Mouse (Mus musculus) bone marrow macrophage, adult 2 months (primary cell): ENCODE measurements around the gene Tstd2. TPM values are rescaled to one million over a fixed set of nuclear protein-coding genes. Genes with fewer than 3 reads are reported as not detected.

Experiments used
- H3K27ac ChIP-seq: 2 replicates; pipeline ENCODE4 v1.5.1; 2012; ENCODE audit warnings: low read depth, low read length; ENCODE audit not compliant: insufficient read depth
- H3K4me1 ChIP-seq: 2 replicates; pipeline ENCODE4 v1.6.1; 2012; ENCODE audit warnings: low read length; ENCODE audit not compliant: control insufficient read depth, insufficient read depth
- H3K4me3 ChIP-seq: 2 replicates; pipeline ENCODE4 v1.5.1; 2012; ENCODE audit warnings: mild to moderate bottlenecking, low read length, moderate library complexity; ENCODE audit not compliant: insufficient read depth
- CTCF ChIP-seq: IDR thresholded peaks from 2 replicates; pipeline ENCODE4 v1.5.1; 2012; ENCODE audit warnings: low read depth, mild to moderate bottlenecking, low read length, moderate library complexity
- POLR2A ChIP-seq: IDR thresholded peaks from 2 replicates; pipeline ENCODE4 v1.6.1; 2012; ENCODE audit warnings: mild to moderate bottlenecking, low read depth, low read length, borderline replicate concordance
- polyA plus RNA-seq: library from polyadenylated mRNA; stranded (reverse); fragments of >200 nt; gene quantifications from 2 replicates; pipeline ENCODE4 v1.2.4, GENCODE M21; 2012; ENCODE audit not compliant: missing spikeins, insufficient read depth, insufficient read length

Tstd2 gene
- polyA plus RNA-seq: 30.8 and 34.2 TPM in 2 replicates

DNA sequence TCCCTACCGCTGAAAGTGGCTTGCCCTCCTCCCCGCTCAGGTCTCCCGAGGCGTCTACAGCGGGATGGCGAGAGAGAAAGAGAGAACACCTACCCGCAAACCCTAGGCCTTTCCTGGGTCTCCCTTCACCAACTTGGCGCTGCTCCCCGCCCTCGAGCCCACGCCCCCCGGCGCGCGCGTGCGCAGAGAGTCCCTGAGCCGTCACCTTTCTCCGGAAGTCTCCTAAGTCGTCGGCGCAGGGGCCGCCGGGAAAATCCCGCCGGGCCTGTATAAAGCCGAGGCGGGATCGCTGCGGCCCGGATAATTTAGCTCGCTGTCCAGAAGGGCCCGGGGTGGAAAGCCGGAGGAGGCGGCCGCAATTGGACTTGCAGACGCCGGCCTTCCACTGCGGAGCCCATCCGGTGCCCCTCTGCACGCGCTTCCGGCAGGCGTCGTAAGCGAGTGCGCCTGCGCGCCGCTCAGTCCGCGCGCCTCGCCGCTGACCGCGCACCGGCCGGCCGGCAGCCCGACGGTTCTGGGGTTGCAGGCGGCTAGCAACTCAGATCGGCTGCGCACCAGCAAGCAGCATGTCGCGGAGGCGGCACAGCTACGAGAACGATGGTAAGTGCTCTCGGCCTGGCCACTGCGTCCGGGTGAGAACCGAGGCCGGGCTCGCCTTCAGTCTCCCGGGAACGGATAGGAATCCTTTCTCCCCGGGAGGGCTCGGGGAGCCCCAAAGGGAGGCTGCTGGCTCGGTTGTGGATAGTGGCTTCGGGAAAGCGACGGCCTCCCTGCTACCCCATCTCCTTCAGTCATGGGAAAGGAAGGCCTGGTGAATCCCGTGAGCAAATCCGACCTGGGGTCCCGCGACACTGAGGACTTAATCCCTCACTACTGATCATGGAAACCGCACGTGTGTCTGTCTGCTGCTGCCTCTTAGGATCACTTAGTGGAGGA is at the start of gene Tstd2, which contains the start of gene Ncbp1:
TSS of gene Tstd2 (minus strand) at position 408 of the 936 bp plus-strand sequence.
TSS of gene Ncbp1 (plus strand) at position 327 of the 936 bp plus-strand sequence.
- Histone ChIP-seq H3K4me3 (peak within 1 kb of the TSS; percentile 78), H3K27ac (peak within 1 kb of the TSS; percentile 93), H3K4me1 (peaks cover 26% of the 10 kb centered on the region)
- TF ChIP-seq CTCF (no peak), POLR2A (no peak)

- TF ChIP-seq CTCF (no peak), POLR2A (no peak)
- Histone ChIP-seq H3K4me3 (no peak overlapping the region), H3K4me1 (no peaks in the 10 kb centered on the region), H3K27ac (no peak overlapping the region)
These were observed 48.0 kb upstream of the Tstd2 start for GRCm38 (mm10) chr4:46186466-46186865.

DNA sequence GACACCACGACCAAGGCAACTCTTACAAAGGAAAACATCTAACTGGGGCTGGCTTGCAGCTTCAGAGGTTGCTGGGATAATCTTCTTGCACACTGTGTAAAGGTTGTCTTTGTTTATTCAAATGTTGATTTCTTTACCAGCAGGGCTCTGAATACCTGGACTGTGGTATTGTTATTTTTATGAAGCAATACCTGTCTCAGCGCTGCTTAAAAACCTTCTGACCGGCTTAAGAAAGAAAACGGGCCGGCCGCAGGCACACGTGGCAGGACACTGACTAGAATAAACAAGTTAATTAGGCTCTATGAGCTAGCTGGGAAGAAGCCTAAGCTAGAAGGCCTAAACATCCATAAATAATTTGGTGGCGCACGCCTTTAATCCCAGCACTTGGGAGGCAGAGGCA is 47.4 kb upstream of the Tstd2 start:
- Histone ChIP-seq H3K4me3 (no peak overlapping the region), H3K4me1 (no peaks in the 10 kb centered on the region), H3K27ac (no peak overlapping the region)
- TF ChIP-seq CTCF: no peak
- TF ChIP-seq POLR2A: no peak

- Histone ChIP-seq H3K4me1 (no peaks in the 10 kb centered on the region), H3K27ac (no peak overlapping the region), H3K4me3 (no peak overlapping the region)
- TF ChIP-seq POLR2A: no peak
- no peak for TF ChIP-seq CTCF
These were observed 46.9 kb upstream of the Tstd2 start for GRCm38 (mm10) chr4:46185423-46185822.

- H3K27ac ChIP-seq: no peak overlapping the region
- no peak for TF ChIP-seq POLR2A
- TF ChIP-seq CTCF: no peak
- H3K4me3 ChIP-seq: no peak overlapping the region
- H3K4me1 ChIP-seq: no peaks in the 10 kb centered on the region
These were observed 43.7 kb upstream of the Tstd2 start for GRCm38 (mm10) chr4:46182181-46182580.

GRCm38 (mm10) chr4:46181168-46181567 is 42.7 kb upstream of the Tstd2 start:
- H3K4me1 ChIP-seq: no peaks in the 10 kb centered on the region
- H3K4me3 ChIP-seq: no peak overlapping the region
- TF ChIP-seq POLR2A: no peak
- TF ChIP-seq CTCF: no peak
- no peak overlapping the region for H3K27ac ChIP-seq

- no peak overlapping the region for H3K4me3 ChIP-seq
- no peaks in the 10 kb centered on the region for H3K4me1 ChIP-seq
- no peak for TF ChIP-seq POLR2A
- no peak for TF ChIP-seq CTCF
- H3K27ac ChIP-seq: no peak overlapping the region
These were observed 39.0 kb upstream of the Tstd2 start for GRCm38 (mm10) chr4:46177496-46177895.

GRCm38 (mm10) chr4:46177018-46177417 is 38.5 kb upstream of the Tstd2 start:
- Histone ChIP-seq H3K4me1 (no peaks in the 10 kb centered on the region), H3K27ac (no peak overlapping the region), H3K4me3 (no peak overlapping the region)
- no peak for TF ChIP-seq CTCF
- no peak for TF ChIP-seq POLR2A

DNA sequence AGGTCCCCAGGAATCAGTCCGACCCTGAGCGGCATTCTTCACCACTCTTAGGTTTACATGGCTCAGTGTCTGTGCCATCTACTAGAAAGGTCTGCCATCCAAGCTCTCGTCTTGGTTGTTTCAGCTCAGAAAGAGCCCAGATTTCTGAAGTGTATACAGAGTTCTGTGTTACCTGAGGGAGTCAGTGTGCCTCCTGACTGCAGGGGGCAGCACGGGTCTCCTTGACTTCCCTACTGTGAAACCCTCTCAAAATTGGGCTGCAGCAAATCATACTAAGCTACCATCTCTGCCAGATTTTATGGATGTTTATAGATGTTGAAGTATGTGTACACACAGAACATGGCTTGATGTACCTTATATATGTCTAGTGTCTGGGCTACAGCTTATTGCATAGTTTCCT is 37.8 kb upstream of the Tstd2 start:
- Histone ChIP-seq H3K27ac (no peak overlapping the region), H3K4me1 (no peaks in the 10 kb centered on the region), H3K4me3 (no peak overlapping the region)
- no peak for TF ChIP-seq CTCF

GRCm38 (mm10) chr4:46171761-46172160 is 33.3 kb upstream of the Tstd2 start:
- no peaks in the 10 kb centered on the region for H3K4me1 ChIP-seq
- TF ChIP-seq CTCF: no peak
- no peak for TF ChIP-seq POLR2A
- no peak overlapping the region for H3K27ac ChIP-seq
- H3K4me3 ChIP-seq: no peak overlapping the region

DNA sequence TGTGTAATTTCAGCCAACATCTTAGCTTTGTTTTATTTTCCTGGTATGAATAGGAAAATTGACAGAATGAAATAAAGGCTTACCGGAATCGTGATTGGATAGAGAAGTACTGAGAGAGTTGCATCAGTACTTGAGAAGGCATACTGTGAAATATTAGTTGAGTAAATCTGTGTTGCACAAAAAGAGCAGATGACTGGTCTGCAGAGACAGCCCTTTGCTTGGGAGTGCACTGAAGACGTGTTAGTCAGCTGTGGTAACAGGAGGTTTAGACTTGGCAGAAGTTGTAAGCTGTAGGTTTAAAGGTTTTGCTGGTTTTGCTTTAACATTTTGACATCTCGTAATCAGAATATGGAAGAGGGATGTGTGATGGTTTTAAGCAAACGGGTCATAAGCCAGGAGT is 27.3 kb upstream of the Tstd2 start:
- TF ChIP-seq POLR2A (no peak), CTCF (no peak)
- Histone ChIP-seq H3K4me3 (no peak overlapping the region), H3K27ac (no peak overlapping the region), H3K4me1 (peaks cover 5% of the 10 kb centered on the region)
